Mouse (Mus musculus) hindbrain, embryonic 13.5 days (tissue): ENCODE data around the gene Tm4sf5. TPM values are rescaled to one million over a fixed set of nuclear protein-coding genes. Genes with fewer than 3 reads are reported as not detected.
"Not testable (repeated sequence)": the region's sequence is repeated elsewhere in the genome, so short reads cannot be mapped to it uniquely, and the experiment has no call there.

Experiments
- ATAC-seq: fragments of 200-750 bp; cut with Nextera tagmentation; 2 replicates; pipeline ENCODE4 v1.8.0; 2017; ENCODE audit warnings: moderate TSS enrichment; ENCODE audit not compliant: low FRiP score
- H3K27ac ChIP-seq: fragments of 300-500 bp; sonication (generic); 2 replicates; pipeline ENCODE4 v1.5.1; 2015; ENCODE audit warnings: inconsistent platforms, mild to moderate bottlenecking, moderate library complexity
- H3K27me3 ChIP-seq: fragments of 300-500 bp; sonication (generic); 2 replicates; pipeline ENCODE4 v1.6.1; 2015; ENCODE audit warnings: mild to moderate bottlenecking, inconsistent platforms
- H3K36me3 ChIP-seq: fragments of 300-500 bp; sonication (generic); 2 replicates; pipeline ENCODE4 v1.6.1; 2015; ENCODE audit warnings: mild to moderate bottlenecking, inconsistent platforms
- H3K4me1 ChIP-seq: fragments of 300-500 bp; sonication (generic); replicated peaks from 2 replicates; pipeline ENCODE4 v1.6.1; 2015; ENCODE audit warnings: inconsistent platforms
- H3K4me2 ChIP-seq: fragments of 300-500 bp; sonication (generic); 2 replicates; pipeline ENCODE4 v1.6.1; 2015; ENCODE audit warnings: inconsistent platforms, mild to moderate bottlenecking, moderate library complexity
- H3K4me3 ChIP-seq: fragments of 300-500 bp; sonication (generic); 2 replicates; pipeline ENCODE4 v1.5.1; 2015; ENCODE audit warnings: mild to moderate bottlenecking, inconsistent platforms
- H3K9ac ChIP-seq: fragments of 300-500 bp; sonication (generic); 2 replicates; pipeline ENCODE4 v1.6.1; 2015; ENCODE audit warnings: mild to moderate bottlenecking, inconsistent platforms
- H3K9me3 ChIP-seq: fragments of 300-500 bp; sonication (generic); 2 replicates; pipeline ENCODE4 v1.6.1; 2016; ENCODE audit warnings: inconsistent platforms
- WGBS: fragments of 180-500 bp; shearing (Covaris S2); methylation state at CpG from one replicate; pipeline ENCODE4 v1.1.7; 2015; 5-methylcytosine and 5-hydroxymethylcytosine counted together
- polyA plus RNA-seq: library from polyadenylated mRNA; unstranded; fragments of >200 nt; fragmentation: Nextera tagmentation; extraction: Ambion mirVana; gene quantifications from 2 replicates; pipeline ENCODE4 v1.2.1, GENCODE M21; 2015

Gene Tm4sf5
- polyA plus RNA-seq, 1 experiment from 2014 or later: 0.83 TPM

- Histone ChIP-seq H3K4me3 (no peak overlapping the region), H3K4me1 (peaks cover 12% of the 10 kb centered on the region), H3K27ac (no peak overlapping the region), H3K9ac (no peak overlapping the region), H3K4me2 (no peak overlapping the region), H3K36me3 (peaks cover 36% of the 10 kb centered on the region), H3K9me3 (no peaks in the 10 kb centered on the region), H3K27me3 (no peaks in the 10 kb centered on the region)
- no peak for ATAC-seq
- 87% methylated on average over 7 of the region's 7 CpGs for WGBS
Observed at GRCm38 (mm10) chr11:70528610-70529009, 23.6 kb downstream of the Tm4sf5 start.

GRCm38 (mm10) chr11:70531065-70531464 is 26.0 kb downstream of the Tm4sf5 start:
- not testable (repeated sequence) for H3K9me3 ChIP-seq, H3K4me1 ChIP-seq, H3K4me2 ChIP-seq, H3K27me3 ChIP-seq, H3K9ac ChIP-seq, H3K4me3 ChIP-seq, H3K27ac ChIP-seq, ATAC-seq
- H3K36me3 ChIP-seq: peaks cover 36% of the 10 kb centered on the region
- WGBS: 78% methylated on average over 2 of the region's 2 CpGs

GRCm38 (mm10) chr11:70532839-70533238 is 27.8 kb downstream of the Tm4sf5 start, which contains the start of gene Gm40193:
Gm40193 (minus strand) TSS chr11:70532939.
- Histone ChIP-seq H3K9me3 (no peaks in the 10 kb centered on the region), H3K27me3 (0 out of 2 replicates have a peak, but pooled peaks cover 3% of the 10 kb centered on the region), H3K4me2 (no peak within 1 kb of the TSS), H3K4me1 (no peaks in the 10 kb centered on the region), H3K4me3 (no peak within 1 kb of the TSS), H3K27ac (no peak within 1 kb of the TSS), H3K36me3 (peaks cover 19% of the 10 kb centered on the region), H3K9ac (0 out of 2 replicates have a peak within 1 kb of the TSS, but pooled peaks have one; percentile 3)
- WGBS: 84% methylated on average over 6 of the region's 6 CpGs
- ATAC-seq: no peak

GRCm38 (mm10) chr11:70539423-70539822 is 34.4 kb downstream of the Tm4sf5 start:
- Histone ChIP-seq H3K27ac (no peak overlapping the region), H3K27me3 (peaks cover 34% of the 10 kb centered on the region), H3K4me3 (peak overlapping the region; percentile 58), H3K36me3 (no peaks in the 10 kb centered on the region), H3K4me1 (peaks cover 11% of the 10 kb centered on the region), H3K4me2 (peak overlapping the region; percentile 76), H3K9me3 (no peaks in the 10 kb centered on the region), H3K9ac (peak overlapping the region; percentile 75)
- 20% methylated on average over 9 of the region's 9 CpGs for WGBS
- no peak for ATAC-seq

- peak within 1 kb of the TSS; percentile 76 for H3K4me2 ChIP-seq
- H3K27ac ChIP-seq: no peak within 1 kb of the TSS
- peak within 1 kb of the TSS; percentile 75 for H3K9ac ChIP-seq
- no peaks in the 10 kb centered on the region for H3K9me3 ChIP-seq
- H3K4me1 ChIP-seq: peaks cover 11% of the 10 kb centered on the region
- H3K4me3 ChIP-seq: peak within 1 kb of the TSS; percentile 58
- peaks cover 34% of the 10 kb centered on the region for H3K27me3 ChIP-seq
- WGBS: under 1% methylated on average over 55 of the region's 65 CpGs
- peak; percentile 92 for ATAC-seq
- no peaks in the 10 kb centered on the region for H3K36me3 ChIP-seq
Observed at GRCm38 (mm10) chr11:70539877-70540587, 35.0 kb downstream of the Tm4sf5 start, which contains the start of gene Pld2. Pld2 (plus strand) TSS chr11:70540064.

GRCm38 (mm10) chr11:70540928-70541327 is 35.9 kb downstream of the Tm4sf5 start:
- Histone ChIP-seq H3K27ac (no peak overlapping the region; the same call in 1 of the 2 replicates), H3K9me3 (no peaks in the 10 kb centered on the region), H3K4me1 (peaks cover 11% of the 10 kb centered on the region), H3K9ac (peak overlapping the region; percentile 75; the same call in 1 of the 2 replicates), H3K4me3 (peak overlapping the region; percentile 58), H3K36me3 (no peaks in the 10 kb centered on the region), H3K4me2 (peak overlapping the region; percentile 76), H3K27me3 (peaks cover 34% of the 10 kb centered on the region)
- WGBS: 91% methylated on average over 7 of the region's 7 CpGs
- no peak for ATAC-seq

- peak overlapping the region; percentile 58 for H3K4me3 ChIP-seq
- WGBS: 67% methylated on average over 5 of the region's 5 CpGs
- peaks cover 11% of the 10 kb centered on the region for H3K4me1 ChIP-seq
- no peaks in the 10 kb centered on the region for H3K9me3 ChIP-seq
- H3K4me2 ChIP-seq: peak overlapping the region; percentile 76
- ATAC-seq: no peak
- H3K27ac ChIP-seq: no peak overlapping the region; the same call in 1 of the 2 replicates
- H3K27me3 ChIP-seq: peaks cover 34% of the 10 kb centered on the region
- H3K36me3 ChIP-seq: no peaks in the 10 kb centered on the region
- H3K9ac ChIP-seq: no peak overlapping the region
Observed at GRCm38 (mm10) chr11:70541415-70541814, 36.4 kb downstream of the Tm4sf5 start.

GRCm38 (mm10) chr11:70544496-70544895 is 39.5 kb downstream of the Tm4sf5 start:
- Histone ChIP-seq H3K27ac (no peak overlapping the region), H3K4me3 (no peak overlapping the region), H3K4me1 (peaks cover 11% of the 10 kb centered on the region), H3K9me3 (no peaks in the 10 kb centered on the region), H3K9ac (no peak overlapping the region), H3K36me3 (no peaks in the 10 kb centered on the region), H3K4me2 (no peak overlapping the region), H3K27me3 (peaks cover 24% of the 10 kb centered on the region)
- 75% methylated on average over 7 of the region's 7 CpGs for WGBS
- no peak for ATAC-seq

- peaks cover 10% of the 10 kb centered on the region; the same call in 1 of the 2 replicates for H3K27me3 ChIP-seq
Observed at GRCm38 (mm10) chr11:70551526-70551925, 46.5 kb downstream of the Tm4sf5 start.

GRCm38 (mm10) chr11:70553940-70554339 is 48.9 kb downstream of the Tm4sf5 start:
- no peaks in the 10 kb centered on the region for H3K9me3 ChIP-seq
- no peak for ATAC-seq
- H3K27ac ChIP-seq: no peak overlapping the region
- no peak overlapping the region for H3K9ac ChIP-seq
- H3K36me3 ChIP-seq: 0 out of 2 replicates have a peak, but pooled peaks cover 3% of the 10 kb centered on the region
- H3K27me3 ChIP-seq: peaks cover 10% of the 10 kb centered on the region; the same call in 1 of the 2 replicates
- H3K4me3 ChIP-seq: no peak overlapping the region
- 25% methylated on average over 6 of the region's 7 CpGs for WGBS
- H3K4me1 ChIP-seq: peaks cover 7% of the 10 kb centered on the region
- H3K4me2 ChIP-seq: no peak overlapping the region

More at GRCm38 (mm10) chr11:70551526-70551925, 46.5 kb downstream of the Tm4sf5 start:
- WGBS: 89% methylated on average over 8 of the region's 8 CpGs
- H3K9me3 ChIP-seq: no peaks in the 10 kb centered on the region
- no peak for ATAC-seq
- no peak overlapping the region for H3K9ac ChIP-seq
- no peaks in the 10 kb centered on the region for H3K36me3 ChIP-seq
- H3K4me2 ChIP-seq: no peak overlapping the region
- no peak overlapping the region for H3K4me3 ChIP-seq
- H3K4me1 ChIP-seq: peaks cover 7% of the 10 kb centered on the region
- no peak overlapping the region for H3K27ac ChIP-seq

- Histone ChIP-seq H3K27me3 (0 out of 2 replicates have a peak, but pooled peaks cover 6% of the 10 kb centered on the region), H3K27ac (no peak overlapping the region), H3K4me1 (peaks cover 15% of the 10 kb centered on the region), H3K36me3 (0 out of 2 replicates have a peak, but pooled peaks cover 3% of the 10 kb centered on the region), H3K4me3 (no peak overlapping the region), H3K9me3 (no peaks in the 10 kb centered on the region), H3K4me2 (no peak overlapping the region), H3K9ac (no peak overlapping the region)
- WGBS: 97% methylated on average over 9 of the region's 9 CpGs
- no peak for ATAC-seq
Observed at GRCm38 (mm10) chr11:70557545-70557944, 52.5 kb downstream of the Tm4sf5 start.
